Mouse (Mus musculus) heart, adult 2 months (tissue): ENCODE results near the gene Rab11b. TPM values are rescaled to one million over a fixed set of nuclear protein-coding genes. Genes with fewer than 3 reads are reported as not detected.

Experiments
- DNase-seq, 2 experiments: peaks; one replicate each; pipeline ENCODE4 v3.0.0; 2021
- H3K27ac ChIP-seq: fragments of 200-600 bp; 2 replicates; pipeline ENCODE4 v1.8.1; 2022
- H3K27me3 ChIP-seq: fragments of 200-500 bp; 2 replicates; pipeline ENCODE4 v1.6.1; 2012; ENCODE audit warnings: mild to moderate bottlenecking, low read length, inconsistent platforms, mixed read lengths; ENCODE audit not compliant: control insufficient read depth, insufficient read depth
- H3K36me3 ChIP-seq: fragments of 200-500 bp; 2 replicates; pipeline ENCODE4 v1.6.1; 2012; ENCODE audit warnings: low read length, inconsistent platforms; ENCODE audit not compliant: control insufficient read depth, insufficient read depth
- H3K4me1 ChIP-seq: fragments of 200-500 bp; 2 replicates; pipeline ENCODE4 v1.6.1; 2011; ENCODE audit warnings: low read length; ENCODE audit not compliant: control insufficient read depth, insufficient read depth
- H3K4me3 ChIP-seq: fragments of 200-600 bp; 2 replicates; pipeline ENCODE4 v1.8.1; 2022
- H3K79me2 ChIP-seq: fragments of 200-500 bp; replicated peaks from 2 replicates; pipeline ENCODE4 v1.6.1; 2012; ENCODE audit warnings: mild to moderate bottlenecking, inconsistent platforms, low read length, moderate library complexity, mixed read lengths; ENCODE audit not compliant: control insufficient read depth, insufficient read depth
- H3K9ac ChIP-seq: fragments of 200-500 bp; 2 replicates; pipeline ENCODE4 v1.6.1; 2012; ENCODE audit warnings: low read depth, mild to moderate bottlenecking, control low read depth, inconsistent platforms, low read length, mixed read lengths
- CTCF ChIP-seq: fragments of 200-600 bp; IDR thresholded peaks from 2 replicates; pipeline ENCODE4 v1.8.1; 2022; ENCODE audit warnings: antibody characterized with exemption, mild to moderate bottlenecking, moderate library complexity
- EP300 ChIP-seq: fragments of 200-500 bp; IDR thresholded peaks from 2 replicates; pipeline ENCODE4 v1.6.1; 2011; ENCODE audit warnings: low read depth, low read length, control low read depth; ENCODE audit not compliant: insufficient read depth
- POLR2A ChIP-seq: fragments of 200-500 bp; IDR thresholded peaks from 2 replicates; pipeline ENCODE4 v1.6.1; 2011; ENCODE audit warnings: mild to moderate bottlenecking, low read depth, low read length, control low read depth; ENCODE audit not compliant: insufficient read depth
- WGBS: fragments of 180-500 bp; shearing (Covaris S2); methylation state at CpG from one replicate; pipeline ENCODE4 v1.1.7; 2018; 5-methylcytosine and 5-hydroxymethylcytosine counted together
- intact Hi-C: fragments of 180-260 bp; cut with DNase I; formaldehyde crosslinking; loops from one replicate; pipeline ENCODE4 v1.15.1; 2025
- polyA plus RNA-seq: library from polyadenylated mRNA; depleted of rRNA; stranded (reverse); fragments of >200 nt; gene quantifications from 2 replicates; pipeline ENCODE4 v1.2.3, GENCODE M21; 2012; rRNA removed
- total RNA-seq, 2 experiments: library from RNA; stranded (reverse); gene quantifications; 2 replicates each; pipeline ENCODE4 v1.2.3; 2021

Rab11b gene
- total and polyA plus RNA-seq, 3 experiments, result 238 to 388 (median 272) TPM

GRCm38 (mm10) chr17:33709834-33710233 lies 50.5 kb downstream of the Rab11b start:
- Histone ChIP-seq H3K27me3 (no peaks in the 10 kb centered on the region), H3K4me3 (no peak overlapping the region), H3K36me3 (peaks cover 4% of the 10 kb centered on the region), H3K9ac (no peak overlapping the region), H3K27ac (no peak overlapping the region), H3K79me2 (peaks cover 5% of the 10 kb centered on the region), H3K4me1 (no peaks in the 10 kb centered on the region; the same call in 1 of the 2 replicates)
- TF ChIP-seq EP300, result no peak
- TF ChIP-seq POLR2A, result no peak
- TF ChIP-seq CTCF, result no peak
- DNase-seq, result no peak
- intact Hi-C loops, result no loop called here
- 90% methylated on average over 3 of the region's 3 CpGs for WGBS

GRCm38 (mm10) chr17:33703091-33703490 lies 57.2 kb downstream of the Rab11b start:
- intact Hi-C loops, result no loop called here
- no peak overlapping the region for H3K4me3 ChIP-seq
- no peaks in the 10 kb centered on the region for H3K27me3 ChIP-seq
- no peaks in the 10 kb centered on the region for H3K4me1 ChIP-seq
- H3K79me2 ChIP-seq, result no peaks in the 10 kb centered on the region
- TF ChIP-seq CTCF (no peak), POLR2A (no peak), EP300 (no peak)
- no peak overlapping the region for H3K27ac ChIP-seq
- DNase-seq, result no peak
- peaks cover 4% of the 10 kb centered on the region for H3K36me3 ChIP-seq
- WGBS, result 90% methylated on average over 9 of the region's 9 CpGs
- no peak overlapping the region for H3K9ac ChIP-seq

- Histone ChIP-seq H3K4me1 (no peaks in the 10 kb centered on the region), H3K27me3 (no peaks in the 10 kb centered on the region), H3K4me3 (no peak overlapping the region), H3K27ac (no peak overlapping the region), H3K36me3 (peaks cover 4% of the 10 kb centered on the region), H3K79me2 (no peaks in the 10 kb centered on the region), H3K9ac (no peak overlapping the region)
- no peak for TF ChIP-seq POLR2A
- no peak for TF ChIP-seq EP300
- 73% methylated on average over 1 of the region's 1 CpGs for WGBS
- DNase-seq, result no peak
- intact Hi-C loops, result no loop called here
Observed at GRCm38 (mm10) chr17:33702178-33702577, 58.2 kb downstream of the Rab11b start.

- Histone ChIP-seq H3K27ac (no peak overlapping the region), H3K9ac (no peak overlapping the region), H3K4me3 (no peak overlapping the region), H3K79me2 (no peaks in the 10 kb centered on the region; the same call in 1 of the 2 replicates), H3K36me3 (no peaks in the 10 kb centered on the region), H3K4me1 (no peaks in the 10 kb centered on the region), H3K27me3 (no peaks in the 10 kb centered on the region)
- DNase-seq, result no peak
- TF ChIP-seq CTCF, result no peak
- no peak for TF ChIP-seq POLR2A
- no peak for TF ChIP-seq EP300
- 97% methylated on average over 1 of the region's 1 CpGs for WGBS
- intact Hi-C loops, result no loop called here
Observed at GRCm38 (mm10) chr17:33695471-33695870, 64.9 kb downstream of the Rab11b start.

Other genes with a start within 250 kb of the Rab11b start
- 10 to 100 TPM; 13.6 to 14.7 TPM for gene Adamts10, start 236.3 kb downstream of the Rab11b start, total RNA-seq
- gene Adamts10, start 236.3 kb downstream of the Rab11b start, polyA plus RNA-seq, result 49.0 and 52.2 TPM in 2 replicates
- 1 to 10 TPM; 2.3 to 3.1 TPM for gene Myo1f, start 204.8 kb downstream of the Rab11b start, total RNA-seq
- 2.8 and 3.2 TPM in 2 replicates for gene Myo1f, start 204.8 kb downstream of the Rab11b start, polyA plus RNA-seq
- 1 to 10 TPM; 7.3 to 7.7 TPM for gene Zfp414, start 131.4 kb downstream of the Rab11b start, total RNA-seq
- 27.0 and 28.4 TPM in 2 replicates for gene Zfp414, start 131.4 kb downstream of the Rab11b start, polyA plus RNA-seq
- under 1 TPM in 1 of 2 experiments, not detected in 1; 0.32 TPM for gene Pram1, start 122.5 kb downstream of the Rab11b start, total RNA-seq
- 0.41 and 0.61 TPM in 2 replicates for gene Pram1, start 122.5 kb downstream of the Rab11b start, polyA plus RNA-seq
- 10 to 100 TPM; 87.9 to 89.9 TPM for gene Hnrnpm, start 73.7 kb downstream of the Rab11b start, total RNA-seq
- gene Hnrnpm, start 73.7 kb downstream of the Rab11b start, polyA plus RNA-seq, result 36.2 and 51.2 TPM in 2 replicates
- gene March2, start 41.9 kb downstream of the Rab11b start, total RNA-seq, result 100 to 1,000 TPM; 136 to 182 TPM
- gene March2, start 41.9 kb downstream of the Rab11b start, polyA plus RNA-seq, result 146 and 147 TPM in 2 replicates
- gene Angptl4, start 21.3 kb upstream of the Rab11b start, total RNA-seq, result 1 to 10 TPM; 4.7 to 7.2 TPM
- gene Angptl4, start 21.3 kb upstream of the Rab11b start, polyA plus RNA-seq, result 13.2 and 18.9 TPM in 2 replicates
- 10 to 100 TPM; 54.6 to 61.0 TPM for gene Kank3, start 50.0 kb upstream of the Rab11b start, total RNA-seq
- 139 and 168 TPM in 2 replicates for gene Kank3, start 50.0 kb upstream of the Rab11b start, polyA plus RNA-seq
- 100 to 1,000 TPM; 683 to 757 TPM for gene Rps28, start 64.0 kb upstream of the Rab11b start, total RNA-seq
- 329 and 480 TPM in 2 replicates for gene Rps28, start 64.0 kb upstream of the Rab11b start, polyA plus RNA-seq
- 100 to 1,000 TPM; 609 to 707 TPM for gene Ndufa7, start 64.0 kb upstream of the Rab11b start, total RNA-seq
- gene Ndufa7, start 64.0 kb upstream of the Rab11b start, polyA plus RNA-seq, result 755 and 759 TPM in 2 replicates
- gene Cd320, start 82.6 kb upstream of the Rab11b start, total RNA-seq, result 10 to 100 TPM; 27.8 to 34.3 TPM
- gene Cd320, start 82.6 kb upstream of the Rab11b start, polyA plus RNA-seq, result 36.1 and 46.9 TPM in 2 replicates
- not detected for gene Gm7029, start 113.3 kb upstream of the Rab11b start, total RNA-seq
- gene Gm7029, start 113.3 kb upstream of the Rab11b start, polyA plus RNA-seq, result not detected in 2 replicates
- under 1 TPM; 0.57 to 0.66 TPM for gene Kifc1, start 130.1 kb upstream of the Rab11b start, total RNA-seq
- gene Kifc1, start 130.1 kb upstream of the Rab11b start, polyA plus RNA-seq, result 0.59 and 0.94 TPM in 2 replicates
- gene Platr17, start 144.6 kb upstream of the Rab11b start, total RNA-seq, result not detected
- not detected in 2 replicates for gene Platr17, start 144.6 kb upstream of the Rab11b start, polyA plus RNA-seq
- 10 to 100 TPM; 11.5 to 16.4 TPM for gene Daxx, start 148.9 kb upstream of the Rab11b start, total RNA-seq
- gene Daxx, start 148.9 kb upstream of the Rab11b start, polyA plus RNA-seq, result 18.5 and 20.5 TPM in 2 replicates
- 100 to 1,000 TPM in 1 of 2 experiments, 10 to 100 TPM in 1; 98.9 to 124 TPM for gene Tapbp, start 155.4 kb upstream of the Rab11b start, total RNA-seq
- 62.5 and 75.7 TPM in 2 replicates for gene Tapbp, start 155.4 kb upstream of the Rab11b start, polyA plus RNA-seq
- 10 to 100 TPM; 13.7 to 18.8 TPM for gene Zbtb22, start 155.4 kb upstream of the Rab11b start, total RNA-seq
- gene Zbtb22, start 155.4 kb upstream of the Rab11b start, polyA plus RNA-seq, result 24.6 and 26.8 TPM in 2 replicates
- 10 to 100 TPM; 33.2 to 36.0 TPM for gene Rgl2, start 169.0 kb upstream of the Rab11b start, total RNA-seq
- 89.1 and 101 TPM in 2 replicates for gene Rgl2, start 169.0 kb upstream of the Rab11b start, polyA plus RNA-seq
- gene Pfdn6, start 179.8 kb upstream of the Rab11b start, total RNA-seq, result 10 to 100 TPM; 77.7 to 81.0 TPM
- 28.0 and 29.6 TPM in 2 replicates for gene Pfdn6, start 179.8 kb upstream of the Rab11b start, polyA plus RNA-seq
- gene Wdr46, start 180.1 kb upstream of the Rab11b start, total RNA-seq, result 10 to 100 TPM in 1 of 2 experiments, 1 to 10 TPM in 1; 8.8 to 10.0 TPM
- gene Wdr46, start 180.1 kb upstream of the Rab11b start, polyA plus RNA-seq, result 8.7 and 9.1 TPM in 2 replicates
- gene B3galt4, start 191.0 kb upstream of the Rab11b start, total RNA-seq, result 1 to 10 TPM; 1.8 to 1.9 TPM
- 2.4 and 3.4 TPM in 2 replicates for gene B3galt4, start 191.0 kb upstream of the Rab11b start, polyA plus RNA-seq
- gene Vps52, start 195.3 kb upstream of the Rab11b start, total RNA-seq, result 10 to 100 TPM; 38.1 to 39.1 TPM
- 47.8 and 56.4 TPM in 2 replicates for gene Vps52, start 195.3 kb upstream of the Rab11b start, polyA plus RNA-seq
- 100 to 1,000 TPM; 364 to 420 TPM for gene Rps18, start 195.5 kb upstream of the Rab11b start, total RNA-seq
- gene Rps18, start 195.5 kb upstream of the Rab11b start, polyA plus RNA-seq, result 180 and 194 TPM in 2 replicates
- gene H2-K1, start 239.8 kb upstream of the Rab11b start, total RNA-seq, result 100 to 1,000 TPM; 103 to 117 TPM
- 655 and 1,075 TPM in 2 replicates for gene H2-K1, start 239.8 kb upstream of the Rab11b start, polyA plus RNA-seq